Mouse (Mus musculus): ENCODE data around the gene Rpl23a. TPM values are rescaled to one million over a fixed set of nuclear protein-coding genes. Genes with fewer than 3 reads are reported as not detected.

The Rpl23a gene
- polyA plus RNA-seq (2012), result 345 and 1,761 TPM in 2 replicates

GRCm38 (mm10) chr11:78182961-78183844 lies at the start of gene Rpl23a:
Gene Rpl23a (minus strand): TSS chr11:78183584.
- no peak for TF ChIP-seq GATA1 (IDR thresholded peaks at IDR 0.05; ENCODE audit: low read length)

GRCm38 (mm10) chr11:78231518-78231917 lies 48.1 kb upstream of the Rpl23a start:
- TF ChIP-seq GATA1 (IDR thresholded peaks at IDR 0.05; ENCODE audit: low read length), result no peak

- TF ChIP-seq GATA1 (IDR thresholded peaks at IDR 0.05; ENCODE audit: low read length), result no peak
Measured at GRCm38 (mm10) chr11:78223586-78223985, 40.2 kb upstream of the Rpl23a start.

GRCm38 (mm10) chr11:78215709-78216317 lies 32.4 kb upstream of the Rpl23a start:
- TF ChIP-seq GATA1 (IDR thresholded peaks at IDR 0.05; ENCODE audit: low read length), result no peak

DNA sequence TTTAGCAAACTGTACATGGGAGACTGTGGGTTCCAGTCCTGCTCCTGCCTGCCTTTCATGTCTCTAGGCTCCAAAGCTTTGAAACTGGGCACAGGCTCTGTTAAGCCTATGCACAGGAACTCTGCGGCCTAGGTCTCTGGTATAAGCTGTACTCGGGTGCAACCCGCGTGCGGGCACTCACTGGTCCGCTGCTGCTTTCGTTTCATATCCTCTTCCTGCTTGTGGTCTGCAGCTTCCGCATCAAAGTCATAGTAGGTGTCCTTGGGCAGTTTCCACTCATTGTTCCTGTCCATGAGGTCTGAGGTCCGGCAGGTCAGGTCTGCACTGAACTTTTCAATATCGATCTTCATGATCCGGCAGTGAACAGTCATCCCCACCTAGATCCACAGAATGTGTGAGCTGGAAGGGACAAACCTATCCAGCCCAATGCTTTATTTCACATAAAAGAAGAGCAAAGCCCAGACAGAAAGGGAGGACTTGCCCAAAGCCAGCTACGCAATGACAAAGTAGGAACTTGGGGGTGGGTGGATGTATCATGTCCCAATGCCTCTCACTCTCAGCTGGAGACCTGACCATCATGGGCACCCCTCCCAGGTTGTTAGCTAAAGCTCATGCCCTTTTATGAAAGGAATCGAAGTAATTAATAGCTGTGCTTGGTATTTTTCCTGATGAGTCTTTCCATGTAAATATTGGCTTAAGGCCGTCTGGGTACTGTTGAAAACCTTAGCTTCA lies 29.9 kb upstream of the Rpl23a start:
- no peak for TF ChIP-seq GATA1 (IDR thresholded peaks at IDR 0.05; ENCODE audit: low read length)

DNA sequence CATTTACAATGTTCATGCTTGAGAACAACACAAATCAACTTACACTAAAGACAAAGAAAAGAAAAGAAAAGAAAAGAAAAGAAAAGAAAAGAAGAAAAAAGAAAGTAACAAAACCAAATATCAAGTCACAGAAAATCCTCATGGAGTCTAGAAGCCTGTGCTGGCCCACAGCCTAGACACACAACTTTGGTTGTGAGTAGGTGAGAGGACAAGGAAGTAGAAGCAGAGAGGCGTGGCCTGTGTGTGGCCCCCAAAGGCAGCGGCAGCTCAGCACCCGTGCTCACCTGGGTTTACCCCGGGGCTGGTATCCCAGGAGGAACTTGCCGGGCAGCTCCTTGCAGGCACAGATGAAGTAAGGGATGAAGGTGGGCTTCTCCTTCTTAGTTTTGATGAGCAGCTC lies 28.1 kb upstream of the Rpl23a start:
- no peak for TF ChIP-seq GATA1 (IDR thresholded peaks at IDR 0.05; ENCODE audit: low read length)

- TF ChIP-seq GATA1 (IDR thresholded peaks at IDR 0.05; ENCODE audit: low read length), result no peak
Measured at GRCm38 (mm10) chr11:78210615-78211014, 27.2 kb upstream of the Rpl23a start.

GRCm38 (mm10) chr11:78209886-78210285 lies 26.5 kb upstream of the Rpl23a start:
- no peak for TF ChIP-seq GATA1 (IDR thresholded peaks at IDR 0.05; ENCODE audit: low read length)

- TF ChIP-seq GATA1 (IDR thresholded peaks at IDR 0.05; ENCODE audit: low read length), result no peak
Measured at GRCm38 (mm10) chr11:78207190-78207589, 23.8 kb upstream of the Rpl23a start.

- no peak for TF ChIP-seq GATA1 (IDR thresholded peaks at IDR 0.05; ENCODE audit: low read length)
Measured at GRCm38 (mm10) chr11:78205361-78206206, 22.2 kb upstream of the Rpl23a start.

DNA sequence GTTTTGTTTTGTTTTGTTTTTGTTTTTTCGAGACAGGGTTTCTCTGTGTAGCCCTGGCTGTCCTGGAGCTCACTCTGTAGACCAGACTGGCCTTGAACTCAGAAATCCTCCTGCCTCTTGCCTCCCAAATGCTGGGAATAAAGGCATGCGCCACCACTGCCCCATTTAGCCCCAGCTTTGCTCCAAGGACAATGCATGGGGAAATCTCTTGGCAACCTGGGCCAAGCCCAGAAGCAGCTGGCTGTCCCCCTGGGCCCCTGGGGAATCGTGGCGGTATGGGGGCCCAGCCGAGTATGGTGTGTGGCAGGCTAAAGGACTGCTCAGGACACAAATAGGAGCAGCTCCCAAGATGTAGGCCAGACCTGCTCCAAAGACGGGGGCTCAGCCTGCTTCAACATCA lies 20.9 kb upstream of the Rpl23a start:
- TF ChIP-seq GATA1 (IDR thresholded peaks at IDR 0.05; ENCODE audit: low read length), result no peak

GRCm38 (mm10) chr11:78202372-78202771 lies 19.0 kb upstream of the Rpl23a start:
- no peak for TF ChIP-seq GATA1 (IDR thresholded peaks at IDR 0.05; ENCODE audit: low read length)

- TF ChIP-seq GATA1 (IDR thresholded peaks at IDR 0.05; ENCODE audit: low read length), result no peak
Measured at GRCm38 (mm10) chr11:78195101-78195863, 11.9 kb upstream of the Rpl23a start.

- TF ChIP-seq GATA1 (IDR thresholded peaks at IDR 0.05; ENCODE audit: low read length), result no peak
Measured at GRCm38 (mm10) chr11:78194411-78195100, 11.2 kb upstream of the Rpl23a start.
